Mouse (Mus musculus) c-Kit-positive CD71-negative TER-119-negative erythroid progenitor cells, embryonic 14.5 days (primary cell): ENCODE measurements around the gene Cfap97.
A peak's percentile ranks its signal among the peaks of the same experiment; 100 is the strongest.
"Not testable (repeated sequence)": the region's sequence is repeated elsewhere in the genome, so short reads cannot be mapped to it uniquely, and the experiment has no call there.

Experiments
- DNase-seq: peaks from one replicate; pipeline ENCODE4 v3.0.0-alpha.2; 2013; ENCODE audit warnings: low read depth

Cfap97 gene

GRCm38 (mm10) chr8:46226622-46227021 is 75.1 kb downstream of the Cfap97 start:
- DNase-seq = no peak

- not testable (repeated sequence) for DNase-seq
These were observed 80.4 kb downstream of the Cfap97 start for GRCm38 (mm10) chr8:46231968-46232367.

GRCm38 (mm10) chr8:46232798-46233197 is 81.2 kb downstream of the Cfap97 start:
- DNase-seq = no peak

GRCm38 (mm10) chr8:46234736-46235135 is 83.2 kb downstream of the Cfap97 start:
- DNase-seq = no peak

GRCm38 (mm10) chr8:46236441-46237223 is 85.1 kb downstream of the Cfap97 start:
- no peak for DNase-seq

- peak; percentile 66 for DNase-seq
These were observed 90.2 kb downstream of the Cfap97 start for GRCm38 (mm10) chr8:46241568-46242374.

- DNase-seq = no peak
These were observed 91.4 kb downstream of the Cfap97 start for GRCm38 (mm10) chr8:46242946-46243345.
